Mouse (Mus musculus): ENCODE measurements around the gene Mafb. TPM values are rescaled to one million over a fixed set of nuclear protein-coding genes. Genes with fewer than 3 reads are reported as not detected.

Gene Mafb
- polyA plus RNA-seq, 1 experiment from 2014 or later: 5.4 TPM

GRCm38 (mm10) chr2:160327716-160328115 lies 39.1 kb downstream of the Mafb start:
- Histone ChIP-seq H3K27ac (replicated peaks; ENCODE audit: low read depth, low read length) (no peak overlapping the region), H3K4me1 (ENCODE audit: control insufficient read depth, insufficient read depth, low read length) (peaks cover 7% of the 10 kb centered on the region), H3K4me3 (ENCODE audit: low read depth, low read length) (no peak overlapping the region), H3K4me2 (ENCODE audit: low read depth, severe bottlenecking) (no peak overlapping the region), H3K9me3 (ENCODE audit: control insufficient read depth, low read length) (no peaks in the 10 kb centered on the region), H3K9ac (ENCODE audit: low read length) (no peak overlapping the region), H3K36me3 (ENCODE audit: control insufficient read depth, insufficient read depth, low read length) (no peaks in the 10 kb centered on the region), H3K27me3 (ENCODE audit: control insufficient read depth, insufficient read depth, low read length) (no peaks in the 10 kb centered on the region)
- DNase-seq (ENCODE audit: low spot score) (no peak), ATAC-seq (ENCODE audit: insufficient number of reproducible peaks, low FRiP score, low TSS enrichment, low read depth) (no peak)
- WGBS: 88% methylated on average over 4 of the region's 4 CpGs

GRCm38 (mm10) chr2:160327167-160327566 lies 39.7 kb downstream of the Mafb start:
- H3K27ac ChIP-seq (replicated peaks; ENCODE audit: low read depth, low read length): no peak overlapping the region
- ATAC-seq (ENCODE audit: insufficient number of reproducible peaks, low FRiP score, low TSS enrichment, low read depth): no peak

GRCm38 (mm10) chr2:160325105-160325644 lies 41.7 kb downstream of the Mafb start:
- Histone ChIP-seq H3K27me3 (ENCODE audit: control insufficient read depth, insufficient read depth, low read length) (no peaks in the 10 kb centered on the region), H3K4me3 (ENCODE audit: low read depth, low read length) (no peak overlapping the region), H3K9me3 (ENCODE audit: control insufficient read depth, low read length) (no peaks in the 10 kb centered on the region), H3K4me2 (ENCODE audit: low read depth, severe bottlenecking) (no peak overlapping the region), H3K9ac (ENCODE audit: low read length) (no peak overlapping the region), H3K36me3 (ENCODE audit: control insufficient read depth, insufficient read depth, low read length) (no peaks in the 10 kb centered on the region), H3K27ac (replicated peaks; ENCODE audit: low read depth, low read length) (no peak overlapping the region), H3K4me1 (ENCODE audit: control insufficient read depth, insufficient read depth, low read length) (peaks cover 11% of the 10 kb centered on the region)
- DNase-seq (ENCODE audit: low spot score): no peak
- no peak for ATAC-seq (ENCODE audit: insufficient number of reproducible peaks, low FRiP score, low TSS enrichment, low read depth)
- 77% methylated on average over 6 of the region's 6 CpGs for WGBS

More at GRCm38 (mm10) chr2:160327167-160327566, 39.7 kb downstream of the Mafb start:
- 35% methylated on average over 4 of the region's 4 CpGs for WGBS
- Histone ChIP-seq H3K36me3 (ENCODE audit: control insufficient read depth, insufficient read depth, low read length) (no peaks in the 10 kb centered on the region), H3K27me3 (ENCODE audit: control insufficient read depth, insufficient read depth, low read length) (no peaks in the 10 kb centered on the region), H3K4me1 (ENCODE audit: control insufficient read depth, insufficient read depth, low read length) (peaks cover 7% of the 10 kb centered on the region), H3K9me3 (ENCODE audit: control insufficient read depth, low read length) (no peaks in the 10 kb centered on the region), H3K4me2 (ENCODE audit: low read depth, severe bottlenecking) (no peak overlapping the region), H3K4me3 (ENCODE audit: low read depth, low read length) (no peak overlapping the region), H3K9ac (ENCODE audit: low read length) (no peak overlapping the region)
- DNase-seq (ENCODE audit: low spot score): no peak

GRCm38 (mm10) chr2:160321829-160322228 lies 45.0 kb downstream of the Mafb start:
- Histone ChIP-seq H3K27me3 (ENCODE audit: control insufficient read depth, insufficient read depth, low read length) (no peaks in the 10 kb centered on the region), H3K36me3 (ENCODE audit: control insufficient read depth, insufficient read depth, low read length) (no peaks in the 10 kb centered on the region), H3K9me3 (ENCODE audit: control insufficient read depth, low read length) (no peaks in the 10 kb centered on the region), H3K4me2 (ENCODE audit: low read depth, severe bottlenecking) (no peak overlapping the region), H3K4me3 (ENCODE audit: low read depth, low read length) (no peak overlapping the region), H3K4me1 (ENCODE audit: control insufficient read depth, insufficient read depth, low read length) (peaks cover 4% of the 10 kb centered on the region; the same call in 1 of the 2 replicates), H3K9ac (ENCODE audit: low read length) (no peak overlapping the region), H3K27ac (replicated peaks; ENCODE audit: low read depth, low read length) (no peak overlapping the region)
- DNase-seq (ENCODE audit: low spot score) (no peak), ATAC-seq (ENCODE audit: insufficient number of reproducible peaks, low FRiP score, low TSS enrichment, low read depth) (no peak)
- 24% methylated on average over 4 of the region's 4 CpGs for WGBS

GRCm38 (mm10) chr2:160318255-160318654 lies 48.6 kb downstream of the Mafb start:
- H3K4me1 ChIP-seq (ENCODE audit: control insufficient read depth, insufficient read depth, low read length): peaks cover 6% of the 10 kb centered on the region; the same call in 1 of the 2 replicates
- DNase-seq (ENCODE audit: low spot score) (no peak), ATAC-seq (ENCODE audit: insufficient number of reproducible peaks, low FRiP score, low TSS enrichment, low read depth) (no peak)
- 77% methylated on average over 4 of the region's 4 CpGs for WGBS
- no peak overlapping the region for H3K4me2 ChIP-seq (ENCODE audit: low read depth, severe bottlenecking)
- H3K9me3 ChIP-seq (ENCODE audit: control insufficient read depth, low read length): no peaks in the 10 kb centered on the region
- H3K27ac ChIP-seq (replicated peaks; ENCODE audit: low read depth, low read length): no peak overlapping the region
- no peak overlapping the region for H3K9ac ChIP-seq (ENCODE audit: low read length)
- no peaks in the 10 kb centered on the region for H3K27me3 ChIP-seq (ENCODE audit: control insufficient read depth, insufficient read depth, low read length)
- no peak overlapping the region for H3K4me3 ChIP-seq (ENCODE audit: low read depth, low read length)
- no peaks in the 10 kb centered on the region for H3K36me3 ChIP-seq (ENCODE audit: control insufficient read depth, insufficient read depth, low read length)

Other genes starting within 250 kb of the Mafb start
- 0.21 TPM in 1 of 2 replicates, not detected in the other for gene Gm826, start 32.9 kb downstream of the Mafb start, polyA plus RNA-seq (2014; fragmentation: Nextera tagmentation; extraction: Ambion mirVana)

Measured in limb, embryonic 11.5 days (tissue).